Mouse (Mus musculus) midbrain, embryonic 13.5 days (tissue): ENCODE data around the gene Rcsd1. TPM values are rescaled to one million over a fixed set of nuclear protein-coding genes. Genes with fewer than 3 reads are reported as not detected.
"Not testable (repeated sequence)": the region's sequence is repeated elsewhere in the genome, so short reads cannot be mapped to it uniquely, and the experiment has no call there.

Source experiments
- ATAC-seq: fragments of 200-750 bp; cut with Nextera tagmentation; 2 replicates; pipeline ENCODE4 v1.8.0; 2017; ENCODE audit warnings: mild to moderate bottlenecking, moderate TSS enrichment, moderate library complexity
- H3K27ac ChIP-seq: fragments of 300-500 bp; sonication (generic); 2 replicates; pipeline ENCODE4 v1.5.1; 2015; ENCODE audit warnings: inconsistent platforms, mild to moderate bottlenecking, moderate library complexity
- H3K27me3 ChIP-seq: fragments of 300-500 bp; sonication (generic); 2 replicates; pipeline ENCODE4 v1.6.1; 2015; ENCODE audit warnings: mild to moderate bottlenecking, inconsistent platforms
- H3K36me3 ChIP-seq: fragments of 300-500 bp; sonication (generic); 2 replicates; pipeline ENCODE4 v1.6.1; 2015; ENCODE audit warnings: mild to moderate bottlenecking, inconsistent platforms
- H3K4me1 ChIP-seq: fragments of 300-500 bp; sonication (generic); replicated peaks from 2 replicates; pipeline ENCODE4 v1.6.1; 2015; ENCODE audit warnings: inconsistent platforms
- H3K4me2 ChIP-seq: fragments of 300-500 bp; sonication (generic); replicated peaks from 2 replicates; pipeline ENCODE4 v1.6.1; 2015; ENCODE audit warnings: moderate library complexity, mild to moderate bottlenecking, inconsistent platforms
- H3K4me3 ChIP-seq: fragments of 300-500 bp; sonication (generic); replicated peaks from 2 replicates; pipeline ENCODE4 v1.5.1; 2015; ENCODE audit warnings: mild to moderate bottlenecking, inconsistent platforms
- H3K9ac ChIP-seq: fragments of 300-500 bp; sonication (generic); replicated peaks from 2 replicates; pipeline ENCODE4 v1.6.1; 2015; ENCODE audit warnings: mild to moderate bottlenecking, inconsistent platforms
- H3K9me3 ChIP-seq: fragments of 300-500 bp; sonication (generic); 2 replicates; pipeline ENCODE4 v1.6.1; 2016; ENCODE audit warnings: mild to moderate bottlenecking, inconsistent platforms
- WGBS: fragments of 180-500 bp; shearing (Covaris S2); methylation state at CpG from one replicate; pipeline ENCODE4 v1.1.7; 2015; 5-methylcytosine and 5-hydroxymethylcytosine counted together
- polyA plus RNA-seq: library from polyadenylated mRNA; unstranded; fragments of >200 nt; fragmentation: Nextera tagmentation; extraction: Ambion mirVana; gene quantifications from 2 replicates; pipeline ENCODE4 v1.2.1, GENCODE M21; 2015

Gene Rcsd1
- polyA plus RNA-seq, 1 experiment from 2014 or later: 8.3 TPM

- Histone ChIP-seq H3K4me1 (no peaks in the 10 kb centered on the region; the same call in 1 of the 2 replicates), H3K27ac (no peak overlapping the region), H3K36me3 (no peaks in the 10 kb centered on the region)
Measured at GRCm38 (mm10) chr1:165682056-165682853, 27.3 kb downstream of the Rcsd1 start.

GRCm38 (mm10) chr1:165681045-165681794 lies 28.3 kb downstream of the Rcsd1 start:
- 76% methylated on average over 13 of the region's 13 CpGs for WGBS
- H3K27ac ChIP-seq: no peak overlapping the region
- no peak for ATAC-seq

More at GRCm38 (mm10) chr1:165682056-165682853, 27.3 kb downstream of the Rcsd1 start:
- WGBS: 84% methylated on average over 18 of the region's 18 CpGs
- Histone ChIP-seq H3K4me2 (no peak overlapping the region), H3K27me3 (no peaks in the 10 kb centered on the region), H3K4me3 (no peak overlapping the region), H3K9ac (no peak overlapping the region), H3K9me3 (no peaks in the 10 kb centered on the region)
- ATAC-seq: no peak

GRCm38 (mm10) chr1:165680086-165680485 lies 29.5 kb downstream of the Rcsd1 start:
- not testable (repeated sequence) for H3K9ac ChIP-seq, H3K27ac ChIP-seq, ATAC-seq, H3K4me3 ChIP-seq, H3K4me2 ChIP-seq, H3K27me3 ChIP-seq, H3K9me3 ChIP-seq, H3K36me3 ChIP-seq, H3K4me1 ChIP-seq

More at GRCm38 (mm10) chr1:165681045-165681794, 28.3 kb downstream of the Rcsd1 start:
- Histone ChIP-seq H3K9me3 (no peaks in the 10 kb centered on the region), H3K36me3 (no peaks in the 10 kb centered on the region), H3K9ac (no peak overlapping the region), H3K4me2 (no peak overlapping the region), H3K27me3 (no peaks in the 10 kb centered on the region), H3K4me3 (no peak overlapping the region), H3K4me1 (no peaks in the 10 kb centered on the region; the same call in 1 of the 2 replicates)

- H3K4me2 ChIP-seq: no peak overlapping the region
- no peaks in the 10 kb centered on the region for H3K27me3 ChIP-seq
- ATAC-seq: no peak
- H3K36me3 ChIP-seq: no peaks in the 10 kb centered on the region
- no peaks in the 10 kb centered on the region; the same call in 1 of the 2 replicates for H3K4me1 ChIP-seq
- no peak overlapping the region for H3K9ac ChIP-seq
- no peak overlapping the region for H3K4me3 ChIP-seq
- H3K9me3 ChIP-seq: no peaks in the 10 kb centered on the region
- WGBS: 35% methylated on average over 3 of the region's 3 CpGs
- H3K27ac ChIP-seq: no peak overlapping the region
Measured at GRCm38 (mm10) chr1:165679618-165679997, 29.9 kb downstream of the Rcsd1 start.

- Histone ChIP-seq H3K9ac (no peak overlapping the region), H3K9me3 (no peaks in the 10 kb centered on the region), H3K4me3 (no peak overlapping the region), H3K27ac (no peak overlapping the region), H3K36me3 (no peaks in the 10 kb centered on the region), H3K4me2 (no peak overlapping the region), H3K4me1 (no peaks in the 10 kb centered on the region), H3K27me3 (no peaks in the 10 kb centered on the region)
- WGBS: 68% methylated on average over 15 of the region's 15 CpGs
- ATAC-seq: no peak
Measured at GRCm38 (mm10) chr1:165678861-165679617, 30.5 kb downstream of the Rcsd1 start.

GRCm38 (mm10) chr1:165677558-165677957 lies 32.0 kb downstream of the Rcsd1 start:
- no peak overlapping the region for H3K4me3 ChIP-seq
- no peaks in the 10 kb centered on the region for H3K4me1 ChIP-seq
- no peaks in the 10 kb centered on the region for H3K27me3 ChIP-seq
- 62% methylated on average over 4 of the region's 4 CpGs for WGBS
- no peak overlapping the region for H3K4me2 ChIP-seq
- no peaks in the 10 kb centered on the region for H3K36me3 ChIP-seq
- no peak overlapping the region for H3K27ac ChIP-seq
- ATAC-seq: no peak
- H3K9me3 ChIP-seq: no peaks in the 10 kb centered on the region
- no peak overlapping the region for H3K9ac ChIP-seq

GRCm38 (mm10) chr1:165676993-165677392 lies 32.6 kb downstream of the Rcsd1 start:
- Histone ChIP-seq H3K4me2 (no peak overlapping the region), H3K4me1 (no peaks in the 10 kb centered on the region), H3K27me3 (no peaks in the 10 kb centered on the region), H3K4me3 (no peak overlapping the region), H3K9ac (no peak overlapping the region), H3K36me3 (no peaks in the 10 kb centered on the region), H3K27ac (no peak overlapping the region), H3K9me3 (no peaks in the 10 kb centered on the region)
- no peak for ATAC-seq
- WGBS: 76% methylated on average over 3 of the region's 3 CpGs

- H3K4me2 ChIP-seq: no peak overlapping the region
- no peak overlapping the region for H3K27ac ChIP-seq
- no peak overlapping the region for H3K4me3 ChIP-seq
- no peak overlapping the region for H3K9ac ChIP-seq
- H3K9me3 ChIP-seq: no peaks in the 10 kb centered on the region
- no peaks in the 10 kb centered on the region for H3K27me3 ChIP-seq
- no peaks in the 10 kb centered on the region for H3K4me1 ChIP-seq
- 93% methylated on average over 9 of the region's 9 CpGs for WGBS
- no peaks in the 10 kb centered on the region for H3K36me3 ChIP-seq
- no peak for ATAC-seq
Measured at GRCm38 (mm10) chr1:165675167-165675566, 34.4 kb downstream of the Rcsd1 start.

GRCm38 (mm10) chr1:165672355-165672754 lies 37.2 kb downstream of the Rcsd1 start:
- Histone ChIP-seq H3K9ac (no peak overlapping the region), H3K27me3 (no peaks in the 10 kb centered on the region), H3K9me3 (no peaks in the 10 kb centered on the region), H3K27ac (no peak overlapping the region), H3K4me2 (no peak overlapping the region), H3K36me3 (no peaks in the 10 kb centered on the region), H3K4me3 (no peak overlapping the region), H3K4me1 (no peaks in the 10 kb centered on the region)
- WGBS: 78% methylated on average over 9 of the region's 9 CpGs
- no peak for ATAC-seq

GRCm38 (mm10) chr1:165670056-165670455 lies 39.5 kb downstream of the Rcsd1 start:
- ATAC-seq: no peak
- H3K27me3 ChIP-seq: no peaks in the 10 kb centered on the region
- no peak overlapping the region for H3K27ac ChIP-seq
- H3K4me1 ChIP-seq: no peaks in the 10 kb centered on the region
- H3K4me3 ChIP-seq: no peak overlapping the region
- no peak overlapping the region for H3K4me2 ChIP-seq
- WGBS: 84% methylated on average over 6 of the region's 6 CpGs
- no peaks in the 10 kb centered on the region for H3K36me3 ChIP-seq
- H3K9me3 ChIP-seq: no peaks in the 10 kb centered on the region
- no peak overlapping the region for H3K9ac ChIP-seq

GRCm38 (mm10) chr1:165668904-165669303 lies 40.7 kb downstream of the Rcsd1 start:
- H3K27me3 ChIP-seq: no peaks in the 10 kb centered on the region
- H3K27ac ChIP-seq: no peak overlapping the region
- H3K4me1 ChIP-seq: no peaks in the 10 kb centered on the region; the same call in 1 of the 2 replicates
- no peaks in the 10 kb centered on the region for H3K9me3 ChIP-seq
- no peak overlapping the region for H3K4me2 ChIP-seq
- no peak for ATAC-seq
- WGBS: 84% methylated on average over 4 of the region's 4 CpGs
- no peaks in the 10 kb centered on the region for H3K36me3 ChIP-seq
- no peak overlapping the region for H3K4me3 ChIP-seq
- no peak overlapping the region for H3K9ac ChIP-seq

- Histone ChIP-seq H3K27ac (no peak overlapping the region), H3K9ac (no peak overlapping the region), H3K4me3 (no peak overlapping the region), H3K4me1 (peaks cover 10% of the 10 kb centered on the region), H3K9me3 (no peaks in the 10 kb centered on the region), H3K4me2 (no peak overlapping the region), H3K36me3 (no peaks in the 10 kb centered on the region), H3K27me3 (no peaks in the 10 kb centered on the region)
- no peak for ATAC-seq
- WGBS: 73% methylated on average over 13 of the region's 13 CpGs
Measured at GRCm38 (mm10) chr1:165667380-165667779, 42.2 kb downstream of the Rcsd1 start.
